Mouse (Mus musculus): ENCODE data around the gene Msmp.
"Not testable (repeated sequence)": the region's sequence is repeated elsewhere in the genome, so short reads cannot be mapped to it uniquely, and the experiment has no call there.

Gene Msmp

GRCm38 (mm10) chr4:43562769-43563600 is 21.3 kb downstream of the Msmp start:
- in situ Hi-C loops (cut with MboI, MseI), result loop anchor here in 1 of 2 experiments (10.0 kb wide), 2 partner anchors 558 to 1972 kb away; partner anchors contain the start of genes Shb and Vcp

GRCm38 (mm10) chr4:43561997-43562768 is 22.1 kb downstream of the Msmp start, which contains the start of the genes Creb3 and Tln1:
TSS of gene Creb3 (plus strand) at chr4:43562332.
TSS of gene Tln1 (minus strand) at chr4:43562691.
- in situ Hi-C loops (cut with MboI, MseI), result loop anchor here in 1 of 2 experiments (10.0 kb wide), 2 partner anchors 557 to 1973 kb away; partner anchors contain the start of genes Shb and Vcp

- in situ Hi-C loops (cut with MboI, MseI), result loop anchor here in 1 of 2 experiments (10.0 kb wide), 2 partner anchors 557 to 1973 kb away; partner anchors contain the start of genes Shb and Vcp
These were observed 22.8 kb downstream of the Msmp start for GRCm38 (mm10) chr4:43561436-43561996.

- in situ Hi-C loops (cut with MboI, MseI), result loop anchor here in 1 of 2 experiments (10.0 kb wide), 2 partner anchors 556 to 1974 kb away; partner anchors contain the start of genes Shb and Vcp
These were observed 23.3 kb downstream of the Msmp start for GRCm38 (mm10) chr4:43560976-43561375.

- in situ Hi-C loops (cut with MboI, MseI), result loop anchor here in 1 of 2 experiments (10.0 kb wide), 2 partner anchors 555 to 1975 kb away; partner anchors contain the start of genes Shb and Vcp
These were observed 24.1 kb downstream of the Msmp start for GRCm38 (mm10) chr4:43560243-43560611.

GRCm38 (mm10) chr4:43559519-43560242 is 24.6 kb downstream of the Msmp start:
- in situ Hi-C loops (cut with MboI, MseI), result loop anchor here in 1 of 2 experiments (10.0 kb wide), 2 partner anchors 555 to 1975 kb away; partner anchors contain the start of genes Shb and Vcp

GRCm38 (mm10) chr4:43558631-43559356 is 25.5 kb downstream of the Msmp start:
- in situ Hi-C loops (cut with MboI, MseI), result no loop called here

GRCm38 (mm10) chr4:43558028-43558630 is 26.2 kb downstream of the Msmp start:
- in situ Hi-C loops (cut with MboI, MseI), result no loop called here

GRCm38 (mm10) chr4:43555926-43556325 is 28.4 kb downstream of the Msmp start:
- in situ Hi-C loops (cut with MboI, MseI), result no loop called here

GRCm38 (mm10) chr4:43553891-43554290 is 30.4 kb downstream of the Msmp start:
- in situ Hi-C loops (cut with MboI, MseI), result no loop called here

GRCm38 (mm10) chr4:43552437-43552836 is 31.9 kb downstream of the Msmp start:
- in situ Hi-C loops (cut with MboI, MseI), result no loop called here

- in situ Hi-C loops (cut with MboI, MseI), result not testable (repeated sequence)
These were observed 32.4 kb downstream of the Msmp start for GRCm38 (mm10) chr4:43551854-43552253.

GRCm38 (mm10) chr4:43549055-43549454 is 35.2 kb downstream of the Msmp start:
- in situ Hi-C loops (cut with MboI, MseI), result no loop called here

GRCm38 (mm10) chr4:43547160-43547559 is 37.1 kb downstream of the Msmp start:
- in situ Hi-C loops (cut with MboI, MseI), result no loop called here

- in situ Hi-C loops (cut with MboI, MseI), result no loop called here
These were observed 37.8 kb downstream of the Msmp start for GRCm38 (mm10) chr4:43546375-43547047.

GRCm38 (mm10) chr4:43542044-43542443 is 42.2 kb downstream of the Msmp start:
- in situ Hi-C loops (cut with MboI, MseI), result no loop called here

GRCm38 (mm10) chr4:43536031-43536430 is 48.3 kb downstream of the Msmp start:
- in situ Hi-C loops (cut with MboI, MseI), result no loop called here

- in situ Hi-C loops (cut with MboI, MseI), result no loop called here
These were observed 48.7 kb downstream of the Msmp start for GRCm38 (mm10) chr4:43535628-43536027.

GRCm38 (mm10) chr4:43533270-43533669 is 51.0 kb downstream of the Msmp start:
- in situ Hi-C loops (cut with MboI, MseI), result no loop called here

Measured in T-helper 17 cell (primary cell).